8 mouse cellular contexts compared by ENCODE assay signal in genomic region chr1:44102259-44102717, GRCm38 (mm10). TPM values are rescaled to one million over a fixed set of nuclear protein-coding genes. Genes with fewer than 3 reads are reported as not detected.
A peak's percentile ranks its signal among the peaks of the same experiment; 100 is the strongest.
DNase-seq lines count a peak whose midpoint lies in the region; ATAC-seq and TF ChIP-seq lines count a peak whose summit lies in the region.

Tex30 (minus strand) TSS chr1:44102441.

- ATAC-seq in embryonic facial prominence, embryonic 13.5 days (ENCODE audit: insufficient number of reproducible peaks, insufficient read depth, low FRiP score, low TSS enrichment, low read depth) = peak; percentile 97
- peak; percentile 98 for ATAC-seq in limb, embryonic 12.5 days (ENCODE audit: insufficient number of reproducible peaks, insufficient read depth, low FRiP score, low TSS enrichment, low read depth)
- ATAC-seq in midbrain, embryonic 15.5 days (replicated peaks) = peak; percentile 99

- H3K27ac ChIP-seq in embryonic facial prominence, embryonic 13.5 days = peak within 1 kb of the TSS; percentile 81
- peak within 1 kb of the TSS; percentile 49; the same call in 1 of the 2 replicates for H3K27ac ChIP-seq in kidney, adult 2 months (ENCODE audit: insufficient read depth, low read depth, low read length)
- H3K27ac ChIP-seq in limb, embryonic 12.5 days = peak within 1 kb of the TSS; percentile 93
- H3K27ac ChIP-seq in midbrain, embryonic 15.5 days = peak within 1 kb of the TSS; percentile 75
- H3K27ac ChIP-seq in spleen, adult 2 months (ENCODE audit: insufficient read depth, low read length) = peak within 1 kb of the TSS; percentile 90

- TF ChIP-seq POLR2A in kidney, adult 2 months (IDR thresholded peaks at IDR 0.05; ENCODE audit: low read depth, low read length) = no peak
- TF ChIP-seq POLR2A in spleen, adult 2 months (IDR thresholded peaks at IDR 0.05; ENCODE audit: low read depth, low read length) = peak; percentile 85

- DNase-seq in 3134 (ENCODE audit: extremely low read depth, insufficient read length, low spot score) = peak; percentile 99
- peak; percentile 97 for DNase-seq in adrenal gland, postnatal 36 days
- DNase-seq in heart, adult 18-20 months = peak; percentile 93 to 96
- peak; percentile 97 for DNase-seq in kidney, adult 2 months
- DNase-seq in spleen, adult 2 months (ENCODE audit: low read depth in 1 of 2, low spot score in 2 of 2) = peak; percentile 79 to 91

- no peaks in the 10 kb centered on the region for H3K9me3 ChIP-seq in embryonic facial prominence, embryonic 13.5 days
- 0 out of 2 replicates have a peak, but pooled peaks cover under 1% of the 10 kb centered on the region for H3K9me3 ChIP-seq in limb, embryonic 12.5 days
- H3K9me3 ChIP-seq in midbrain, embryonic 15.5 days = no peaks in the 10 kb centered on the region

- no peaks in the 10 kb centered on the region for H3K27me3 ChIP-seq in embryonic facial prominence, embryonic 13.5 days
- no peaks in the 10 kb centered on the region for H3K27me3 ChIP-seq in kidney, adult 2 months (replicated peaks; ENCODE audit: control insufficient read depth, insufficient read depth, low read length)
- H3K27me3 ChIP-seq in limb, embryonic 12.5 days = no peaks in the 10 kb centered on the region
- no peaks in the 10 kb centered on the region for H3K27me3 ChIP-seq in midbrain, embryonic 15.5 days (replicated peaks)
- no peaks in the 10 kb centered on the region for H3K27me3 ChIP-seq in spleen, adult 2 months (ENCODE audit: control insufficient read depth, insufficient read depth, low read length)

- WGBS in embryonic facial prominence, embryonic 13.5 days = under 1% methylated on average over 55 of the region's 55 CpGs
- WGBS in kidney, adult 2 months = under 1% methylated on average over 55 of the region's 55 CpGs
- under 1% methylated on average over 54 of the region's 55 CpGs for WGBS in limb, embryonic 12.5 days
- under 1% methylated on average over 52 of the region's 55 CpGs for WGBS in midbrain, embryonic 15.5 days
- WGBS in spleen, adult 2 months = under 1% methylated on average over 55 of the region's 55 CpGs

- peaks cover 9% of the 10 kb centered on the region for H3K4me1 ChIP-seq in embryonic facial prominence, embryonic 13.5 days
- H3K4me1 ChIP-seq in kidney, adult 2 months (ENCODE audit: control insufficient read depth, insufficient read depth, low read length) = no peaks in the 10 kb centered on the region
- H3K4me1 ChIP-seq in limb, embryonic 12.5 days (replicated peaks) = peaks cover 11% of the 10 kb centered on the region
- H3K4me1 ChIP-seq in midbrain, embryonic 15.5 days = peaks cover 14% of the 10 kb centered on the region
- peaks cover 2% of the 10 kb centered on the region; the same call in 1 of the 2 replicates for H3K4me1 ChIP-seq in spleen, adult 2 months (ENCODE audit: control insufficient read depth, insufficient read depth, insufficient read length)

- peak within 1 kb of the TSS; percentile 83 for H3K9ac ChIP-seq in embryonic facial prominence, embryonic 13.5 days
- H3K9ac ChIP-seq in limb, embryonic 12.5 days (replicated peaks) = peak within 1 kb of the TSS; percentile 82
- peak within 1 kb of the TSS; percentile 55 for H3K9ac ChIP-seq in midbrain, embryonic 15.5 days

- H3K4me3 ChIP-seq in embryonic facial prominence, embryonic 13.5 days = peak within 1 kb of the TSS; percentile 91
- peak within 1 kb of the TSS; percentile 74 for H3K4me3 ChIP-seq in kidney, adult 2 months (ENCODE audit: insufficient read depth, low read depth, low read length)
- peak within 1 kb of the TSS; percentile 79 for H3K4me3 ChIP-seq in limb, embryonic 12.5 days (replicated peaks)
- H3K4me3 ChIP-seq in midbrain, embryonic 15.5 days = peak within 1 kb of the TSS; percentile 81
- H3K4me3 ChIP-seq in spleen, adult 2 months (ENCODE audit: extremely low read depth, insufficient read depth, insufficient read length) = peak within 1 kb of the TSS; percentile 89

- peak within 1 kb of the TSS; percentile 70 for H3K4me2 ChIP-seq in embryonic facial prominence, embryonic 13.5 days
- peak within 1 kb of the TSS; percentile 73 for H3K4me2 ChIP-seq in limb, embryonic 12.5 days
- H3K4me2 ChIP-seq in midbrain, embryonic 15.5 days = peak within 1 kb of the TSS; percentile 78

- TF ChIP-seq CTCF in kidney, adult 2 months (conservative IDR thresholded peaks at IDR 0.05; ENCODE audit: insufficient read depth, insufficient read length, low read depth, low read length) = no peak
- no peak for TF ChIP-seq CTCF in spleen, adult 2 months (IDR thresholded peaks at IDR 0.05; ENCODE audit: extremely low read depth, insufficient read depth, insufficient read length, insufficient replicate concordance)

- H3K36me3 ChIP-seq in embryonic facial prominence, embryonic 13.5 days = peaks cover 26% of the 10 kb centered on the region
- no peaks in the 10 kb centered on the region for H3K36me3 ChIP-seq in kidney, adult 2 months (ENCODE audit: control insufficient read depth, insufficient read depth, low read length)
- H3K36me3 ChIP-seq in limb, embryonic 12.5 days = peaks cover 34% of the 10 kb centered on the region
- H3K36me3 ChIP-seq in midbrain, embryonic 15.5 days (replicated peaks) = no peaks in the 10 kb centered on the region
- H3K36me3 ChIP-seq in spleen, adult 2 months (ENCODE audit: control insufficient read depth, insufficient read depth, low read length) = no peaks in the 10 kb centered on the region

RNA-seq across cellular contexts. Expression of gene Tex30, which starts in this region (rescaled TPM):
- total RNA-seq in adrenal gland, postnatal 36 days (2021) = 10 to 100 TPM; 10.4 to 14.9 TPM
- polyA plus RNA-seq in embryonic facial prominence, embryonic 13.5 days (2015; fragmentation: Nextera tagmentation; extraction: Ambion mirVana) = 75.1 and 76.8 TPM in 2 replicates
- total RNA-seq in heart, adult 18-20 months (2021) = 10 to 100 TPM in 1 of 2 experiments, 1 to 10 TPM in 1; 8.3 to 10.4 TPM
- polyA plus RNA-seq in kidney, adult 2 months (2012; rRNA removed) = 3.9 and 6.0 TPM in 2 replicates
- polyA plus RNA-seq in limb, embryonic 12.5 days (2016; fragmentation: Nextera tagmentation; extraction: Ambion mirVana) = 87.0 and 89.6 TPM in 2 replicates
- polyA plus RNA-seq in midbrain, embryonic 15.5 days (2015; fragmentation: Nextera tagmentation; extraction: Ambion mirVana) = 37.3 and 40.5 TPM in 2 replicates
- 5.8 and 6.3 TPM in 2 replicates for polyA plus RNA-seq in spleen, adult 2 months (2012; rRNA removed)

Comparison
In these comparisons a context has a peak if more than half of its experiments do, and no peak if none do; other contexts are left out.
1. Peak in every context shown above with its lines: DNase-seq, ATAC-seq, H3K4me3 ChIP-seq and H3K27ac ChIP-seq.